Mouse (Mus musculus): Measurements from ENCODE around the gene Hist3h2ba.

- TF ChIP-seq EP300 (IDR thresholded peaks at IDR 0.05; ENCODE audit: low read depth) = no peak
- TF ChIP-seq CTCF (IDR thresholded peaks at IDR 0.05; ENCODE audit: low read depth) = no peak
These were observed 28.9 kb downstream of the Hist3h2ba start for GRCm38 (mm10) chr11:58977607-58978026.
